Mouse (Mus musculus): Measurements from ENCODE around the gene Smarcd3.

The Smarcd3 gene

GRCm38 (mm10) chr5:24620626-24621025 is 3.6 kb downstream of the Smarcd3 start:
- no peak for DNase-seq (ENCODE audit: low spot score)

- DNase-seq (ENCODE audit: low spot score): no peak
Observed at GRCm38 (mm10) chr5:24620116-24620515, 4.1 kb downstream of the Smarcd3 start.

- DNase-seq (ENCODE audit: low spot score): no peak
Observed at GRCm38 (mm10) chr5:24618921-24619320, 5.3 kb downstream of the Smarcd3 start.

- DNase-seq (ENCODE audit: low spot score): no peak
Observed at GRCm38 (mm10) chr5:24615097-24615496, 9.1 kb downstream of the Smarcd3 start.

- no peak for DNase-seq (ENCODE audit: low spot score)
Observed at GRCm38 (mm10) chr5:24612302-24612649, 11.9 kb downstream of the Smarcd3 start.

GRCm38 (mm10) chr5:24611366-24612301 is 12.6 kb downstream of the Smarcd3 start:
- DNase-seq (ENCODE audit: low spot score): no peak

- no peak for DNase-seq (ENCODE audit: low spot score)
Observed at GRCm38 (mm10) chr5:24609388-24609787, 14.8 kb downstream of the Smarcd3 start.

GRCm38 (mm10) chr5:24605980-24606665 is 18.1 kb downstream of the Smarcd3 start:
- DNase-seq (ENCODE audit: low spot score): no peak

- DNase-seq (ENCODE audit: low spot score): peak; percentile 49
Observed at GRCm38 (mm10) chr5:24605321-24605979, 18.8 kb downstream of the Smarcd3 start.

- peak; percentile 94 for DNase-seq (ENCODE audit: low spot score)
Observed at GRCm38 (mm10) chr5:24604656-24605100, 19.5 kb downstream of the Smarcd3 start.

GRCm38 (mm10) chr5:24604080-24604655 is 20.0 kb downstream of the Smarcd3 start:
- no peak for DNase-seq (ENCODE audit: low spot score)

GRCm38 (mm10) chr5:24603431-24604010 is 20.7 kb downstream of the Smarcd3 start:
- DNase-seq (ENCODE audit: low spot score): no peak

- peak; percentile 95 for DNase-seq (ENCODE audit: low spot score)
Observed at GRCm38 (mm10) chr5:24602751-24603343, 21.4 kb downstream of the Smarcd3 start.

GRCm38 (mm10) chr5:24601911-24602750 is 22.1 kb downstream of the Smarcd3 start:
- peak; percentile 70 for DNase-seq (ENCODE audit: low spot score)

- DNase-seq (ENCODE audit: low spot score): peak; percentile 35
Observed at GRCm38 (mm10) chr5:24601071-24601835, 23.0 kb downstream of the Smarcd3 start.

GRCm38 (mm10) chr5:24600236-24600635 is 24.0 kb downstream of the Smarcd3 start:
- no peak for DNase-seq (ENCODE audit: low spot score)

GRCm38 (mm10) chr5:24599137-24599536 is 25.1 kb downstream of the Smarcd3 start:
- no peak for DNase-seq (ENCODE audit: low spot score)

- peak; percentile 66 for DNase-seq (ENCODE audit: low spot score)
Observed at GRCm38 (mm10) chr5:24598570-24599006, 25.6 kb downstream of the Smarcd3 start.

- no peak for DNase-seq (ENCODE audit: low spot score)
Observed at GRCm38 (mm10) chr5:24597901-24598569, 26.2 kb downstream of the Smarcd3 start.

Measured in embryo, embryonic 10 days (tissue).